Mouse (Mus musculus) megakaryocyte progenitor cell, adult 5-6 weeks (primary cell): Measurements from ENCODE around the gene Gpr62. TPM values are rescaled to one million over a fixed set of nuclear protein-coding genes. Genes with fewer than 3 reads are reported as not detected.

ENCODE experiments used
- ATAC-seq: replicated peaks from 2 replicates; pipeline ENCODE4 v1.8.0; 2016; ENCODE audit warnings: mild to moderate bottlenecking, moderate TSS enrichment, inconsistent platforms; ENCODE audit not compliant: poor library complexity
- total RNA-seq, 2 experiments: library from RNA; stranded (forward) in 1 of 2; stranded (reverse) in 1 of 2; fragments of 157-497, 149-512 nt in 1 of 2; fragments of 200-1000 nt in 1 of 2; gene quantifications; 2 replicates each; pipeline versions ENCODE4 v1.2.3 to v1.2.4; 2015 to 2017

The Gpr62 gene
- total RNA-seq, 2 experiments from 2014 or later = not detected

- no peak for ATAC-seq
Observed at GRCm38 (mm10) chr9:106456325-106457162, 9.2 kb downstream of the Gpr62 start.

GRCm38 (mm10) chr9:106454888-106455681, 10.7 kb downstream of the Gpr62 start:
- ATAC-seq = no peak

DNA sequence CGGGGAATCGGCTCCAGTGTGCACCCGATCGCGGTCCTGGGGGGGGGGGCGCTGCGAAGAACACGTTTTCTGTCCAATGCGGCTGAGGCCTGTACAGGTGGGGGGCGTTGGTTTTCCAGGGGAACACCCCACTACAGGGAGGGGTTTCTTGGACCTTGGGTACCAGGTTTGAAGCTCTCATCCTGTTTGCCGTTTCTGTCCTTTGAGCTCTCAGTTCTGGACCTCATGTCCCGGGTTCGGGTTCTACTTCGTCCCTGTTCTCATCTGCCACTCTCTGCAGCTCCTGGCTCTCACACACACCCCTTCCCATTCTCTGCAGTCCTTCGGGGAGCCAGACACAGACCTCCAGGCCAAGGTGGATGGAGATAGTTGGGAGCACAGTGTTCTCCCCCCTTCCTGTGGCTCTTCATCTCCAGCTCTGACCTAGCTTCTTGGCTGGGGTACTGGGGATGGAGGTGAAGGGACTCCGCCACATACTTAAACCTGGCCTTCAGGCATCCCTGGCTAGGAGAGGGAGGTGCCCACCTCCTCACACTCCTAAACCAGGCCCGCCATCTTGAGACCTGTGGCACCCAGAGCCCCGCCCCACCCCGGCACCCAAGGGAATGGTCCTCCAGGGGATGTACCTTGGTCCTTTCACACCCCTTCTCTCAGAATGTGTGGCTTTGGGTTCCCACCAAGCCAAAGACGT, 11.5 kb downstream of the Gpr62 start:
- no peak for ATAC-seq

GRCm38 (mm10) chr9:106453271-106454070, 12.3 kb downstream of the Gpr62 start, which contains the start of gene Pcbp4:
Gene Pcbp4 (plus strand): TSS chr9:106453291.
- ATAC-seq = peak; percentile 40

- ATAC-seq = no peak
Observed at GRCm38 (mm10) chr9:106452821-106453220, 12.9 kb downstream of the Gpr62 start.

- no peak for ATAC-seq
Observed at GRCm38 (mm10) chr9:106452351-106452750, 13.4 kb downstream of the Gpr62 start.

GRCm38 (mm10) chr9:106451899-106452298, 13.8 kb downstream of the Gpr62 start:
- no peak for ATAC-seq

GRCm38 (mm10) chr9:106451298-106451697, 14.4 kb downstream of the Gpr62 start:
- no peak for ATAC-seq

- no peak for ATAC-seq
Observed at GRCm38 (mm10) chr9:106450661-106451060, 15.1 kb downstream of the Gpr62 start.

- ATAC-seq = no peak
Observed at GRCm38 (mm10) chr9:106449947-106450346, 15.8 kb downstream of the Gpr62 start.

DNA sequence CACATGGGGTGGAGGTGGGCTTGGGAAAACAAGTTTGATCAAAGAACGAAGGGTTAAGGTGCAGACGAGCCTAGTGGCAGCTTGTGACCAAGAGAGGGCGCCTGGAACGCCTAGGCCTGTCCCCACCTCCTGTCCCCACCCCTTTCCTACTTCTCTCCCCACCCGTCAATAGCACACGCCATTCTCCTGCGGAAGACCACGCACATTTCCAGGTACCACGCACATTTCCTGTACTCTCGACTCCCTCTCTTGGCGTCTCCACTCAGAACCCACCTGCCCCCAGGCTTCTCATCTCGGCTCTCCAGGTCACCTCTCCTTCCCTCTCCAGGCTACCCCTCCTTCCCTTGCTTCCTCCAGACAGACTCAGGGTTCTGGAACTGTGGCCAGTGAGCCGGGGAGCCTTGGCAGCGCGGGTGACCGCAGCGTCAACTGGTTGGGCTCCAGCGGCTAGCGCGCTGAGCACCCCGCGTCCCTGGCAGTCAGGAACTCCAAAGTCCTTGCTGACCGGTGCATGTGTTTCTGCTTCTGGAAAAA, 17.2 kb downstream of the Gpr62 start:
- peak; percentile 80 for ATAC-seq

GRCm38 (mm10) chr9:106447951-106448350, 17.8 kb downstream of the Gpr62 start:
- ATAC-seq = no peak

DNA sequence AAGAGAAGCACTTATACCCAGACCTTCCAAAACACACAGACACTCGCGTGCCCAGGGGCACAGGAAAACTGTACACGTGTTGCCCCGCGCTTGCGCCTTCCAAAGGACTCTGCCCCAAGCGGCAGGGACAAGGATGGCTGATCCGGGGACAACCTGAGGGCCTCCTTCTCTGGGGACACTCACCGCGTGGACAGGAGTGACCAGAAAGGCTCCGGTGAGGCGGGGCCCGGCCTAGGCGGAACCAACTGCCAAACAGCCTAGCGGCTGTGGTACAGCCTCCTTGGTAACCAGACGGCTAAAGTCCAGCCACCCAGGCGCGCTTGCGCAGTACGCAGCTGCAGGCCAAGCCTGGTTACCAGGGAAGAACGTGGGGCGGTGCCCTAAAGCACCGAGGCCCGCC, 18.4 kb downstream of the Gpr62 start, which contains the start of the genes Abhd14b and Abhd14a:
Abhd14b (plus strand) TSS at position 112 of the 400 bp plus-strand sequence.
Abhd14a (minus strand) TSS at position 331 of the 400 bp plus-strand sequence.
- ATAC-seq = peak; percentile 73

- ATAC-seq = no peak
Observed at GRCm38 (mm10) chr9:106444836-106445235, 20.9 kb downstream of the Gpr62 start.

- no peak for ATAC-seq
Observed at GRCm38 (mm10) chr9:106442680-106443079, 23.1 kb downstream of the Gpr62 start.

GRCm38 (mm10) chr9:106436566-106436965, 29.2 kb downstream of the Gpr62 start:
- no peak for ATAC-seq

DNA sequence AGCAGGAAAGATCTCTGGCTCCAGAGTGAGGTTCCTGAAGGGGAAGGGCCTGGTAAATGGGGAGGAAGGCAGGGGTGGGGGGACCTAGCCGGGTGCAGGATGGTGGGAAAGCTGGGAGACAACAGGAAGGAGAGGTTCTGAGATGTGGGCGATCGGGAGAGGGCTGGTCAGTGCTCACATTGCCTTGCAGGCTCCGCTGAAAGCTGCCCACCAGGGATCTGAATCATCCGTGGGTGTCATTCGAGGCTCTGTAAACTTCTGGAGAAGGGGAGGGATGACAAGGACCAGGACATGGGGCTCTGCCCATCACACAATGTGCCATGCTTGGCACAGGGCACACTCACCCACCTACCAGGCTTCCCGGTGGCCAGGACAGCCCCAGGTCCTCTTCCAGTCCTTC, 32.3 kb downstream of the Gpr62 start:
- ATAC-seq = no peak

- ATAC-seq = no peak
Observed at GRCm38 (mm10) chr9:106430015-106430264, 35.8 kb downstream of the Gpr62 start.

DNA sequence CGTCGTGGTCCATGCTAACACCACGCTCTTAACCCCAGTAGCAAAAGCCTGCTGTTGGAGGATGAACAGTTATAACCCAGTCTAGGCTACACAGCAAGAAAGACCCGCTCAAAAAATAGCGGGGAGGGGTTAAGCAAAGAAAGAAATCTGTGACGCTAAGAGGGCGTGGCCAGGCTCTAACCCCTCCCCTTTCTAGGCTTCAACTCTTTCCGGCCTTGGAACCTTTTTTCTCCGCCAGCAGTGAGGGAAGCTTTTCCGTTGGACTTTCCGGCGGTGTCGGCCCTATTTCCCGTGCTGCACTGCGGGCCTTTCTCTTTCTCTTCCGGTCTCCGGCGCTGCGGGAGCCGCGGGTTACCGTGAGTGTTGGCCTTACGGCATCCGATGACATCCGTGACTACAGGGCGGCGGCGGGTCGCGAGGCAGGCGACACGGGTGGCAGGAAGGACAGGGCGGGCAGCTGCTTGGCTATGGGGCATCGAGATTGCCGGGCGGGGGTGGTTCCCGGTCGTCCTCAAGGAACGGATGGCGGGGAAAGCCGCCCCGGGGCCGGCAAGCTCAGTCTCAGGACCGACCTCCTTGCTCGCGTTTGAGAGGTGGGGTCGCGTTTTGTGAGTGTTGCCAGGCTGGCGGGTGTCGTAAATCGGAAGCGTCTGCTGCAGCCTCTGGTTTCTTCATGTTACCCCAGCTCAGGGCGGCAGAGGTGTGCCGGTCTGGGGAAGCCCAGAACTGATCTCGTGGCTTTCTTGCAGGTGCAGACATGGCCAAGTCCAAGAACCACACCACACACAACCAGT, 36.3 kb downstream of the Gpr62 start, which contains the start of gene Rpl29:
Rpl29 (plus strand) TSS at position 234 of the 794 bp plus-strand sequence.
- peak; percentile 86 for ATAC-seq
